Mouse (Mus musculus) olfactory bulb, adult 2 months (tissue): ENCODE data around the gene Ing1. TPM values are rescaled to one million over a fixed set of nuclear protein-coding genes. Genes with fewer than 3 reads are reported as not detected.
"Not testable (repeated sequence)": the region's sequence is repeated elsewhere in the genome, so short reads cannot be mapped to it uniquely, and the experiment has no call there.

Source experiments
- H3K27ac ChIP-seq: fragments of 200-500 bp; 2 replicates; pipeline ENCODE4 v1.5.1; 2012; ENCODE audit warnings: low read depth, low read length; ENCODE audit not compliant: insufficient read depth
- H3K4me1 ChIP-seq: fragments of 200-500 bp; 2 replicates; pipeline ENCODE4 v1.6.1; 2012; ENCODE audit warnings: low read length; ENCODE audit not compliant: control insufficient read depth, insufficient read depth
- H3K4me3 ChIP-seq: fragments of 200-500 bp; 2 replicates; pipeline ENCODE4 v1.5.1; 2012; ENCODE audit warnings: mild to moderate bottlenecking, low read depth, low read length, moderate library complexity; ENCODE audit not compliant: insufficient read depth
- CTCF ChIP-seq: fragments of 200-500 bp; IDR thresholded peaks from 2 replicates; pipeline ENCODE4 v1.5.1; 2012; ENCODE audit warnings: low read depth, mild to moderate bottlenecking, low read length, moderate library complexity; ENCODE audit not compliant: insufficient read depth
- POLR2A ChIP-seq: fragments of 200-500 bp; IDR thresholded peaks from 2 replicates; pipeline ENCODE4 v1.6.1; 2012; ENCODE audit warnings: mild to moderate bottlenecking, low read depth, low read length, moderate library complexity; ENCODE audit not compliant: insufficient read depth
- WGBS: fragments of 180-500 bp; shearing (Covaris S2); methylation state at CpG from one replicate; pipeline ENCODE4 v1.1.7; 2018; 5-methylcytosine and 5-hydroxymethylcytosine counted together
- polyA plus RNA-seq: library from polyadenylated mRNA; stranded (reverse); fragments of >200 nt; gene quantifications from 2 replicates; pipeline ENCODE4 v1.2.4, GENCODE M21; 2012; ENCODE audit warnings: low replicate concordance; ENCODE audit not compliant: missing spikeins, insufficient read depth, insufficient read length

The Ing1 gene
- polyA plus RNA-seq, 1 experiment: not detected

DNA sequence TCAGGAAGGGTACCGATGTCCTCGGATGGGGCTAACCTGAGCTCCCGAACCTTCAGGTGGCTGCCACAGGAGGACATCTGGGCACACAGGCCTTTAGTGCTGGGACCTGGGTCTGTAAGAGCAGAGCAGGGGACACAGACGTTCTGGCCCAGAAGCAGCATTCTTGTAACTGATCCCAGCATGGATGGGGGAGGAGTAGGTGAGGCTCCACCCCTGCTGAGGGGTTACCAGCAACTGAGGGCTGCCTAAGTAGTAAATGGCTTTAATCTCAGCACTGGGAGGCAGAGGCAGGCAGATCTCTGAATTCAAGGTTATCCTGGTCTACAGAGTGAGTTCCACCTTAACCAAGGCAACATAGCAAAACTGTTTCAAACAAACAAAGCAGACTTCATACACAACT is 12.5 kb upstream of the Ing1 start:
- H3K27ac ChIP-seq: no peak overlapping the region
- TF ChIP-seq POLR2A (no peak), CTCF (no peak)
- peaks cover 3% of the 10 kb centered on the region; the same call in 1 of the 2 replicates for H3K4me1 ChIP-seq
- no peak overlapping the region for H3K4me3 ChIP-seq
- 90% methylated on average over 4 of the region's 4 CpGs for WGBS

DNA sequence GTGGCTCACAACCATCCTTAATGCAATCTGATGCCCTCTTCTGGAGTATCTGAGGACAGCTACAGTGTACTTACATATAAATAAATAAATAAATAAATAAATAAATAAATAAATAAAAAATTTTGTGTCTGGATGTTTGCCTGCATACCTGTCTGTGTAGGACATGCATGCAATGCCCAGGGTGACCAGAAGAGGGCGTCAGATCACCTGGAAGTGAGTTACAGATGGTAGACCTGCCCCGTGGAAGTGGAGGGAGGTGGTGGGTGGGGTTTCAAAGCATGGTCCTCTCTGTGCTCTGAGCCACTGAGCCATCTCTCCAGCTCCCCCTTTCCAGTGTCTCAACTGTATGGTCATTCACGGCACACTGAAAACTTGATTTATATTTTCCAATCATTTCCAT is 11.0 kb upstream of the Ing1 start:
- Histone ChIP-seq H3K4me3 (no peak overlapping the region), H3K4me1 (peaks cover 3% of the 10 kb centered on the region; the same call in 1 of the 2 replicates), H3K27ac (no peak overlapping the region)
- TF ChIP-seq POLR2A (no peak), CTCF (peak; percentile 41; the same call in 1 of the 2 replicates)
- 39% methylated on average over 3 of the region's 3 CpGs for WGBS

DNA sequence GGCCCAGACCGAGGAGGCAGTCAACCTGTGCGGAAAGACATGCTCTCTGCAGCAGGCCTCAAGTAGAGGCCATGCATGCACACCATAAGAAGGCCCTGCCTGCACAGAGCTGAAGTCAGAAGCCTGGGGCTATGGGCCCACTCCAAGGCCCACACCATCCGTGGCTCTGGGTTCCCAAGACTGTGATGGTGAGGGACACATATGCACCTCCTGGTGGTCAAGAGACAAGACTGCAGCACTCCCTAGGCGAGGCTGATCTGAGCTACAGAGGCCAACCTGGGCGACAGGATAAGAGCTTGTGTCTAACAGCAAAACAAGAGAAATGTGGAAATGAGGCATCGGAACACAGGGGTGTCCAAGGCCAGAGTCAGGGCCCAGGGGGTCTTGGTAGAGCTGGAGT is 8.3 kb upstream of the Ing1 start:
- Histone ChIP-seq H3K27ac (no peak overlapping the region), H3K4me1 (peaks cover 5% of the 10 kb centered on the region; the same call in 1 of the 2 replicates), H3K4me3 (no peak overlapping the region)
- no peak for TF ChIP-seq CTCF
- no peak for TF ChIP-seq POLR2A
- 71% methylated on average over 6 of the region's 6 CpGs for WGBS

DNA sequence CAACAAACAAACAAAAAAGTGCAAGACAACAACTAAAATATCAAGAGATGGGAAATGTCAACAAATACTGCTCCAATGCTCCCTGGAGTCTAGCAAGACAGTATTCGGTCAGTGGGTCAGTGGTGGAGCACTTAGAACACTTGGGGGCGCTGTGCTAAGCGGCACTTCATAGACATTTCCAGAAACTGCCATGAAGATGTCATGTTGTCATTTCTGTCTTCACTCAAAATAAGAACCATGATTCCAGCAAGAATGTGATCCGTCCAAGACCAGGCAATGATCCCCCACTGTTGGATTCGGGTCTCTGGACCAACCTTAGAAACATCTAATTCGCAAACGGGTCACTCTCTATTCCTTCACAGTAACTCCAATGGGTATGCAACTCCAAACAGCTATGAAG is 5.7 kb upstream of the Ing1 start:
- H3K27ac ChIP-seq: no peak overlapping the region
- 18% methylated on average over 7 of the region's 7 CpGs for WGBS
- no peak for TF ChIP-seq CTCF
- no peak for TF ChIP-seq POLR2A

DNA sequence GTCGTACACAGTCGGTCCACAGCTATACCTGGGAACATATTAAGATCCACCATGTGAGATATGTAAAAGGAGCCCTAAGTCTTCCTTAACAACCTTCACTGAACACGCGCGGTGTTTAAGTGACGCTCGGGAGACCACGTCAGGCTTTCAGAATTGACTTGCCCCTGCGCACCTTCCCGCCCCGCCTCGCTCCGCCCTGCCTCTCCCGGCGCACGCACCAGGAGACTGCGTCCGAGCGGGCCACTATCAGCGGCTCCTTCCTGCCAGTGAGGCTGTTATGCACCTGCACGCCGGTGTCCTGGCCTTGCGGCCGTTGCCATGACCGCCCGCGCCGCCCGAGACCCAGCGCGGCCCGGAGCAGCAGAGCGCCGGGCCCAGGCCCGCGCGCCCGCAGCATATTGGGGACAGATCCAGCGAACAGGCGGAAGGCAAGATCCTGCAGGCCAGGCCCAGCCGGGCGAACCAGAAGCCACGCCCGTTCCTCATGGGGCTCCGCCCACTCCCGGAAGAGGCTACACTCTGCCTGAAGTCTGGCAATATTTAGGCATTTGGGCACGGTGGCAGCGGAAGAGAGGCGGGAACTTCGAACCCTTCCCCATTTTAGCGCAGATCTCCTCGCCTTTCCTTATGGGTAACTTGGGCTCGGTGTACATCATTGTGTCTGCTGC is 5.0 kb upstream of the Ing1 start, which contains the start of gene Cars2:
Gene Cars2, minus strand, starts transcription at position 503 of the 668 bp plus-strand sequence.
- peak within 1 kb of the TSS; percentile 70; the same call in 1 of the 2 replicates for H3K27ac ChIP-seq
- peaks cover 5% of the 10 kb centered on the region; the same call in 1 of the 2 replicates for H3K4me1 ChIP-seq
- under 1% methylated on average over 53 of the region's 53 CpGs for WGBS
- TF ChIP-seq POLR2A (peak; percentile 82), CTCF (no peak)
- peak within 1 kb of the TSS; percentile 90 for H3K4me3 ChIP-seq

More for the DNA sequence above, 5.7 kb upstream of the Ing1 start:
- H3K4me3 ChIP-seq: no peak overlapping the region
- peaks cover 5% of the 10 kb centered on the region; the same call in 1 of the 2 replicates for H3K4me1 ChIP-seq

DNA sequence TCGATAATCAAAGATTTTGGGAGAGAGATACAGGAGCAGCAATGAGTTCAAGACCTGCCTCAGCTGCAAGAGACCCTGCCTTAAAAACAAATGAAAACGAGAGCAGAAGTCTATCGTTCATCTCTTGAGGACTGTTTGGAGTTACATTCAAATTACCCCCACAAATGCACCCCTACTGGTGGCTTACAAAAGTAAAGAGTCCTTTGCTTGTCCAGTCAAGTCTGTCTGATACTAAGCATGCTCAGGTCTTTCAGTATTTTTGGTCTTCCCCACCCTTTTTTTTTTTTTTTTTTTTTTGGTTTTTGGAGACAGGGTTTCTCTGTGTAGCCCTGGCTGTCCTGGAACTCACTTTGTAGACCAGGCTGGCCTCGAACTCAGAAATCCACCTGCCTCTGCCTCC is 3.9 kb upstream of the Ing1 start:
- not testable (repeated sequence) for H3K4me3 ChIP-seq, H3K27ac ChIP-seq, H3K4me1 ChIP-seq
- WGBS: 67% methylated on average over 4 of the region's 4 CpGs

DNA sequence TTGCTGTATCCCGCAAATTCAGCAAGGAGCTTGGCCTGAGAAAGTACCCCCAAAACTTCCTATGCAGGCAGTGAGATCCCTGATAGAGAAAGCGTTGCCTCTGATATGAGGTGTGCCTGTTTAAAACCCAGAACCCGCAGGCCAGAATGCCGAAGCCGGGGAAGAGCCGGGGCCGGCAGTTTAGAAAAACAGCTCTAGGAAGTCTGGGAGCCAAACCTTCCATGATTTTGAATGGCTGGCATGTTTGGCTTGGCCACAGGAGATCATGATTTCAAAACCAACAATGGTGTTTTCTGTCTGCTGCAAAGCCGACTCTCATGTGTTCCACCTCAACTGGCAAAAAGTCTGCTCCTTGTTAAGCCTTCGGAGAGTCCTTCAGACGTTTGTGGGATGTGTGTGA is 3.0 kb upstream of the Ing1 start:
- no peak for TF ChIP-seq POLR2A
- TF ChIP-seq CTCF: no peak
- no peak overlapping the region for H3K27ac ChIP-seq
- WGBS: 88% methylated on average over 10 of the region's 10 CpGs

DNA sequence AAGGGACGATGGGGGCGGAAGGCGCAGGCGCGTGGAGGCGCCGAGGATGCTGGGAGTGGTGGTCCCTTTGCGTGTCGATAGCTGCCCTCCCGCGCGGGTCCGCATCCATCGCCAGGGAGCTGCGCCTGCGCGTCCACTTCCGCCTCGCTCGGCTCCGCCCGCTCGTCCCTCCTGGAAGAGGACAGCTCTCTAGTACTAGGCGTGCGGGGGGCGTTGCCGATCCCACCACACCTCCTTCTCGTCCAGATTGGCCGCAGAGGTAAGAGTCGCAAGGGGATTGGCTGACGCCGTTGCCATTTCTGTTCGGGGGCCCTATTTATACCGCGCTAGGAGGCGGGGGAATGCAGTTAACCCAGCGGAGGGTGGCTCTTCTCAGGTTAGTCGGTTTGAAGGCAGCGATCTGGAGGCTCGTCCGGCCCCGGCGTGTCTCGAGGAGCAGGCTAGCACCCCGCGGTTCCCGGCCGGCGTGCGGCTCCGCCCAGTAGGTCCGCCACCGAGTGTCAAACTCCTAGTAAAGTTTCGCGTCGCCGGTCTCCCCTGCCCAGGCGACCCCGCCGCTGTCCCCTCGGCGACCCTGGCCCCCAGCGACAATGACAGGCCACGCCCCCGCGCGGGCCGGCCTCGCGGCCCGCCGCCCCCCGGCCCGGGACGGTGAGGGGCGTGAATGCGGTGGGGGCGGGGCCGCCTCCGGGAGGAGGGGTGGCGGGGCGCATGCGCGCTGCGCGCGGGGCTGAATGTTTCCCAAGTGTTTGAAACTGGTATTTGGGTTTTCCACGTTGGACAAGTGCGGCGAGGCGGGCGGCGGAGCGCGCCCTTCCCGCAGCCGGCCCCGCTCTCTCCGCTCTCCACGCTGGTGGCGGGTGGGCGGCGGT is 585 bp downstream of the Ing1 start:
- TF ChIP-seq POLR2A: peak; percentile 45
- no peak for TF ChIP-seq CTCF
- under 1% methylated on average over 102 of the region's 103 CpGs for WGBS
- Histone ChIP-seq H3K4me1 (peaks cover 2% of the 10 kb centered on the region; the same call in 1 of the 2 replicates), H3K27ac (peak overlapping the region; percentile 98), H3K4me3 (peak overlapping the region; percentile 65)

More for the DNA sequence above, 3.0 kb upstream of the Ing1 start:
- Histone ChIP-seq H3K4me3 (no peak overlapping the region), H3K4me1 (0 out of 2 replicates have a peak, but pooled peaks cover 2% of the 10 kb centered on the region)
